Mouse (Mus musculus) ES-E14 (cell line): Measurements from ENCODE around the gene Cnst. TPM values are rescaled to one million over a fixed set of nuclear protein-coding genes. Genes with fewer than 3 reads are reported as not detected.

ENCODE experiments used
- DNase-seq: peaks from one replicate; pipeline ENCODE4 v3.0.0-alpha.2; 2013; ENCODE audit warnings: low read depth, low spot score
- H3K27ac ChIP-seq: 2 replicates; pipeline ENCODE4 v1.5.1; 2012; ENCODE audit warnings: low read depth, mild to moderate bottlenecking, low read length, moderate library complexity, mixed read lengths; ENCODE audit not compliant: poor library complexity, insufficient read depth, severe bottlenecking
- H3K36me3 ChIP-seq: 2 replicates; pipeline ENCODE4 v1.6.1; 2012; ENCODE audit warnings: mild to moderate bottlenecking, low read length, moderate library complexity, mixed read lengths; ENCODE audit not compliant: control insufficient read depth, poor library complexity, insufficient read depth, severe bottlenecking
- H3K4me1 ChIP-seq, 2 experiments: fragments of 150-350 bp in 1 of 2; sonication (generic) in 1 of 2; 2 replicates each; pipeline ENCODE4 v1.6.1; 2012; ENCODE audit warnings: low read length in 2 of 2, mild to moderate bottlenecking in 1 of 2, mixed read lengths in 1 of 2; ENCODE audit not compliant: control insufficient read depth in 2 of 2, insufficient read depth in 2 of 2, poor library complexity in 1 of 2
- H3K4me3 ChIP-seq, 2 experiments: fragments of 150-350 bp in 1 of 2; sonication (generic) in 1 of 2; 2 replicates each; pipeline ENCODE4 v1.5.1; 2012; ENCODE audit warnings: low read length in 2 of 2, low read depth in 1 of 2, mild to moderate bottlenecking in 1 of 2, mixed read lengths in 1 of 2; ENCODE audit not compliant: insufficient read depth in 1 of 2, poor library complexity in 1 of 2, severe bottlenecking in 1 of 2
- H3K9ac ChIP-seq: 2 replicates; pipeline ENCODE4 v1.6.1; 2012; ENCODE audit warnings: low read depth, mild to moderate bottlenecking, low read length, mixed read lengths; ENCODE audit not compliant: poor library complexity, insufficient read depth, severe bottlenecking
- H3K9me3 ChIP-seq: fragments of 150-350 bp; sonication (generic); 2 replicates; pipeline ENCODE4 v1.6.1; 2012; ENCODE audit warnings: low read depth, mild to moderate bottlenecking, low read length; ENCODE audit not compliant: control insufficient read depth, insufficient read depth
- CHD2 ChIP-seq: IDR thresholded peaks from 2 replicates; pipeline ENCODE4 v1.6.1; 2014; ENCODE audit warnings: mild to moderate bottlenecking, low read depth, low read length, inconsistent platforms
- HCFC1 ChIP-seq: IDR thresholded peaks from 2 replicates; pipeline ENCODE4 v1.6.1; 2012; ENCODE audit warnings: low read length, inconsistent platforms, borderline replicate concordance; ENCODE audit not compliant: insufficient read depth
- MAFK ChIP-seq: IDR thresholded peaks from 2 replicates; pipeline ENCODE4 v1.6.1; 2014; ENCODE audit warnings: mild to moderate bottlenecking, low read depth, low read length, inconsistent platforms; ENCODE audit not compliant: insufficient read depth
- ZC3H11A ChIP-seq: IDR thresholded peaks from 2 replicates; pipeline ENCODE4 v1.6.1; 2012; ENCODE audit warnings: low read depth, mild to moderate bottlenecking, inconsistent platforms, low read length, borderline replicate concordance
- ZNF384 ChIP-seq: IDR thresholded peaks from 2 replicates; pipeline ENCODE4 v1.6.1; 2012; ENCODE audit warnings: low read depth, low read length, inconsistent platforms
- in situ Hi-C, 2 experiments: fragments of 600-800 bp; cut with MboI; formaldehyde crosslinking; loops; one replicate each; pipeline ENCODE4 v1.15.1; 2025; ENCODE audit warnings: low sequenced_read_pairs in 2 of 2, inconsistent platforms in 1 of 2; ENCODE audit not compliant: unreplicated experiment in 2 of 2
- total RNA-seq: library from RNA; depleted of rRNA; stranded (reverse); fragments of 300-350 nt; gene quantifications from 2 replicates; pipeline ENCODE4 v1.2.3, GENCODE M21; 2012

The Cnst gene
- total RNA-seq, 1 experiment, result 12.8 TPM

DNA sequence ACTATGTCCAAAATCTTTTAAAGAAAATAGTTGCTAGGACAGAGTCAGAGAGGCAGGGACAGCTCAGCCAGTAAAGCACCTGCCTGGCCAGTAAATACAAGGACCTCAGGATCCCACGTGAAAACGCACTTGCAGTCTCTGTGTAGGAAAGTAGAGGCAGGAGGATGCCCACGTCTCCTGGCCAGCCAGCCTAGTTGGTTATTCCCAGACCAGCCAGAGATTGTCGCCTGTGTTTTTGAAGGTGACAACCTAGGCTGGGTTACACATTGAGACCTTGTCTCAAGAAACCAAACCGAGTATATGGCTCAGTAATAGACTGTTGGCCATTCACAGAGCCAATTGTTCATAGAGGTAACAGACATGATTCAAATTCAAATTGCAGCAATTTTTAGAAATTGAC is 83.1 kb downstream of the Cnst start:
- no peak overlapping the region for H3K9ac ChIP-seq
- H3K27ac ChIP-seq, result no peak overlapping the region
- H3K4me1 ChIP-seq, result peaks cover 0 to 3% of the 10 kb centered on the region in 2 experiments; a peak in 1 of 4 replicates
- no peaks in the 10 kb centered on the region; the same call in 1 of the 2 replicates for H3K36me3 ChIP-seq
- in situ Hi-C loops, result no loop called here
- TF ChIP-seq MAFK, result no peak
- no peak for TF ChIP-seq CHD2
- TF ChIP-seq HCFC1, result no peak
- no peak for TF ChIP-seq ZNF384
- no peak for TF ChIP-seq ZC3H11A
- H3K4me3 ChIP-seq, result no peak overlapping the region
- no peak for DNase-seq
- peaks cover 2% of the 10 kb centered on the region; the same call in 1 of the 2 replicates for H3K9me3 ChIP-seq

DNA sequence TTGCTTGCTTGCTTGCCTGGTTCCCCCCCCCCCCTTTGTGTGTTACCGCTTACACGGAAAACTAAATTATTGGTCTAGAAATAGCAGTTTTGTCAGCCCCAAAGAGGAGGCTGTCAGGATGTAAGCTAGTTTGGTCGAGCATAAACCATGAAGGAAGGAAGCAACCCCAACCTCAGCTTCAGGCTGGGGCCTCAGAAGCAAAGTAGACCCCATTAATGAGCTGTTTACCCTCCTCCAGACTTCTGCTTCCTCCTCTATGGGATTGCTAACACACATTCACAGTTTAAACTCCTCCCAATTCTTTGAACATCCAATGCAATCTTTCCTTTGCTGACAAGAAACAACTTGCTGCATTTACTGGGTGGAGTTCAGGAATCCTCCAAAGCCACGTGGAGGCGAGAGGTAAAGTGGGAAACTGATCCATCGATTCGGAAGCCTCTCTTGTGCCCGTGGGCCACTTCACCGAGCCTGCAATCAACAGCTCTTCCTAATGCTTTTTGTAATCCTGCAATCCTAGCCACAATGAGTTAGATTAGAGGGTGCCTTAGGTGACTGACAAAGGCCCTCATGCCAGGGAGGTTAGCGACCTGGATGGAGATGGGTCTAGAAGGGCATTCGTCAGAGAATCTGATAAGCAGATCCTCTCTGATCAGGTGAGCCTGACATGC is 86.7 kb downstream of the Cnst start:
- TF ChIP-seq HCFC1, result no peak
- TF ChIP-seq ZNF384, result no peak
- no peak for TF ChIP-seq ZC3H11A
- TF ChIP-seq CHD2, result no peak
- TF ChIP-seq MAFK, result no peak
- no peaks in the 10 kb centered on the region for H3K36me3 ChIP-seq

DNA sequence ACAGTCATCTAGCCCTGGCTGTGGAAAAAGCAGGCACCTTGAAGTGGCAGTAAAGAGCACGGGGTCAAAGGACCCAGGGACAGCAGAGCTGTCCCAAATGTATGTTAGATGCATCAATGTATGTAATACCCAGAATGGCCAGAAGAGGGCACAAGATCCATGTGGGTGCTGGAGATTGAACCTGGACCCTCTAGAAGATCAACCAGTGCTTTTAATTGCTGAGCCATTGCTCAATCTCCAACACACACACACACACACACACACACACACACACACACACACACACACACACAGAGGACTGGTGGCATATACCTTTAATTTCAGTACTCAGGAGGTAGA is 87.2 kb downstream of the Cnst start:
- in situ Hi-C loops, result no loop called here
- no peak overlapping the region for H3K27ac ChIP-seq
- H3K36me3 ChIP-seq, result no peaks in the 10 kb centered on the region
- H3K9ac ChIP-seq, result no peak overlapping the region
- H3K4me3 ChIP-seq, result no peak overlapping the region
- no peak for TF ChIP-seq CHD2
- no peak for DNase-seq
- H3K9me3 ChIP-seq, result peaks cover 11% of the 10 kb centered on the region
- H3K4me1 ChIP-seq, result 0 out of 4 replicates have a peak, but pooled peaks cover 0 to 3% of the 10 kb centered on the region in 2 experiments

More for the DNA sequence above, 86.7 kb downstream of the Cnst start:
- H3K4me3 ChIP-seq, result no peak overlapping the region
- no peak for DNase-seq
- no peak overlapping the region for H3K27ac ChIP-seq
- H3K9me3 ChIP-seq, result peaks cover 11% of the 10 kb centered on the region
- in situ Hi-C loops, result no loop called here
- no peak overlapping the region for H3K9ac ChIP-seq
- H3K4me1 ChIP-seq, result 0 out of 4 replicates have a peak, but pooled peaks cover 0 to 3% of the 10 kb centered on the region in 2 experiments

DNA sequence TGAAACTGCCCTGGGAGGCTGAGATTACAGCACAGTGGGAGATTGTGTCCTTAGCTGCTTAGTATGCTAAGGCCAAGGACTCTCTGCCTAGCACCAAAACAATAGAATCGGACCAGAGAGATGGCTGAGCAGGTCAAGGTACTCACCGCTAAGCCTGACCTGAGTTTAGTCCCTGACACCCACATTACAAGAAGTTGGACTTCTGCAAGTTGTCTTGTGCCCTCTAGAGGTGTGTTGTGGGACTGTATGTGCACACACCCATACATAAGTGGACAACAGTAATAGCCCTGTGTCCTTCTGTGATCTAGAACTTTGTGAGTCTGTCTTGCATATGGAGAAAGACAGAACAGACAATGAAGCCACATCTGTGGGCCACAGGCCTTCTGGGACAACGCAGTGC is 88.0 kb downstream of the Cnst start:
- no peak for TF ChIP-seq ZNF384
- no peak for TF ChIP-seq ZC3H11A
- TF ChIP-seq CHD2, result no peak
- no peak overlapping the region for H3K27ac ChIP-seq
- in situ Hi-C loops, result no loop called here
- H3K9ac ChIP-seq, result no peak overlapping the region
- H3K9me3 ChIP-seq, result peaks cover 11% of the 10 kb centered on the region
- no peaks in the 10 kb centered on the region for H3K36me3 ChIP-seq
- no peak for DNase-seq
- no peaks in the 10 kb centered on the region for H3K4me1 ChIP-seq
- no peak overlapping the region for H3K4me3 ChIP-seq

DNA sequence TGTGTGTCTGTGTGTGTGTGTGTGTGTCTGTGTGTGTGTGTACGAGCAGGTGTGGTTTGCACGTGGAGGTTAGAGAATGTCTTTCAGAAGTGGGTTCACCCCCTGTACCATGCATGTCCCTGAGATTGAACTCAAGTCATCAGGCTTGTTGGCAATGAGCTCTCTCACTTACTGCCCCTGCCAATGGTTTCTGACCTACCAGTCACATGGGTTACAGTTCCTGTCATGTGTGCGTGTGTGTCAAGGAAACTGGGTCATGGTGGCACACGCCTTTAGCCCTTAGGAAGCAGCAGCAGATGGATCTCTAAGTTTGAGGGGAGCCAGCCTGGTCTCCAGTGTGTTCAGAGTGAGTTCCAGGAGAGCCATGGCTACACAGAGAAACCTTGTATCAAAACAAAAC is 96.6 kb downstream of the Cnst start:
- Histone ChIP-seq H3K9ac (no peak overlapping the region), H3K27ac (no peak overlapping the region), H3K9me3 (no peaks in the 10 kb centered on the region), H3K4me3 (no peak overlapping the region), H3K36me3 (no peaks in the 10 kb centered on the region), H3K4me1 (0 out of 4 replicates have a peak, but pooled peaks cover 0 to 2% of the 10 kb centered on the region in 2 experiments)
- no peak for DNase-seq
- in situ Hi-C loops, result no loop called here
- TF ChIP-seq MAFK (no peak), ZNF384 (no peak), ZC3H11A (no peak), HCFC1 (no peak), CHD2 (no peak)
